Mouse (Mus musculus): ENCODE measurements around the gene Klc1.

The Klc1 gene

GRCm38 (mm10) chr12:111745274-111745673 is 13.4 kb upstream of the Klc1 start:
- no peak for DNase-seq

- DNase-seq, result no peak
Measured at GRCm38 (mm10) chr12:111746091-111746490, 12.6 kb upstream of the Klc1 start.

- DNase-seq, result no peak
Measured at GRCm38 (mm10) chr12:111747421-111747820, 11.2 kb upstream of the Klc1 start.

- DNase-seq, result no peak
Measured at GRCm38 (mm10) chr12:111750739-111751138, 7.9 kb upstream of the Klc1 start.

GRCm38 (mm10) chr12:111752491-111752890 is 6.2 kb upstream of the Klc1 start:
- DNase-seq, result no peak

GRCm38 (mm10) chr12:111753347-111753746 is 5.3 kb upstream of the Klc1 start:
- no peak for DNase-seq

- DNase-seq, result no peak
Measured at GRCm38 (mm10) chr12:111754710-111755109, 3.9 kb upstream of the Klc1 start.

GRCm38 (mm10) chr12:111755231-111755630 is 3.4 kb upstream of the Klc1 start:
- no peak for DNase-seq

GRCm38 (mm10) chr12:111756082-111756697 is 2.5 kb upstream of the Klc1 start:
- DNase-seq, result no peak

- no peak for DNase-seq
Measured at GRCm38 (mm10) chr12:111756698-111757082, 2.0 kb upstream of the Klc1 start.

GRCm38 (mm10) chr12:111757561-111758325 is 906 bp upstream of the Klc1 start:
- peak; percentile 59 for DNase-seq

- peak; percentile 81 for DNase-seq
Measured at GRCm38 (mm10) chr12:111759176-111760061, 770 bp downstream of the Klc1 start.

- DNase-seq, result no peak
Measured at GRCm38 (mm10) chr12:111760306-111760908, 1.8 kb downstream of the Klc1 start.

- DNase-seq, result no peak
Measured at GRCm38 (mm10) chr12:111762620-111763280, 4.1 kb downstream of the Klc1 start.

GRCm38 (mm10) chr12:111766313-111767236 is 7.9 kb downstream of the Klc1 start:
- peak; percentile 74 for DNase-seq

- no peak for DNase-seq
Measured at GRCm38 (mm10) chr12:111768322-111768928, 9.8 kb downstream of the Klc1 start.

- DNase-seq, result peak; percentile 59
Measured at GRCm38 (mm10) chr12:111769306-111769705, 10.7 kb downstream of the Klc1 start.

- DNase-seq, result no peak
Measured at GRCm38 (mm10) chr12:111769816-111770577, 11.3 kb downstream of the Klc1 start.

GRCm38 (mm10) chr12:111770651-111771050 is 12.0 kb downstream of the Klc1 start:
- DNase-seq, result peak; percentile 45

- DNase-seq, result no peak
Measured at GRCm38 (mm10) chr12:111774156-111774555, 15.5 kb downstream of the Klc1 start.
